Mouse (Mus musculus): ENCODE data around the gene Hist1h4a.
"Not testable (repeated sequence)": the region's sequence is repeated elsewhere in the genome, so short reads cannot be mapped to it uniquely, and the experiment has no call there.

- not testable (repeated sequence) for TF ChIP-seq CTCF (IDR thresholded peaks at IDR 0.05; ENCODE audit: borderline replicate concordance, insufficient read depth, low read length)
- peak; percentile 94 for TF ChIP-seq POLR2A (IDR thresholded peaks at IDR 0.05; ENCODE audit: low read depth, low read length)
Observed at GRCm38 (mm10) chr13:23761871-23762821, 1.1 kb upstream of the Hist1h4a start, which contains the start of gene Hist1h3a.
